Mouse (Mus musculus): ENCODE results near the gene Mcrip2.

Mcrip2 gene

GRCm38 (mm10) chr17:25834595-25835222 lies 33.9 kb downstream of the Mcrip2 start:
- DNase-seq (ENCODE audit: low spot score) = no peak

- DNase-seq (ENCODE audit: low spot score) = no peak
These were observed 34.5 kb downstream of the Mcrip2 start for GRCm38 (mm10) chr17:25833961-25834594.

GRCm38 (mm10) chr17:25833291-25833663 lies 35.3 kb downstream of the Mcrip2 start, which contains the start of gene Stub1:
Stub1 (minus strand) TSS chr17:25833404.
- DNase-seq (ENCODE audit: low spot score) = peak; percentile 89

- DNase-seq (ENCODE audit: low spot score) = peak; percentile 99
These were observed 35.9 kb downstream of the Mcrip2 start for GRCm38 (mm10) chr17:25832436-25833290.

- peak; percentile 48 for DNase-seq (ENCODE audit: low spot score)
These were observed 36.9 kb downstream of the Mcrip2 start for GRCm38 (mm10) chr17:25831451-25832281.

- no peak for DNase-seq (ENCODE audit: low spot score)
These were observed 37.6 kb downstream of the Mcrip2 start for GRCm38 (mm10) chr17:25830806-25831431.

- no peak for DNase-seq (ENCODE audit: low spot score)
These were observed 38.3 kb downstream of the Mcrip2 start for GRCm38 (mm10) chr17:25830200-25830753.

GRCm38 (mm10) chr17:25829558-25830017 lies 39.0 kb downstream of the Mcrip2 start:
- no peak for DNase-seq (ENCODE audit: low spot score)

GRCm38 (mm10) chr17:25828712-25829557 lies 39.6 kb downstream of the Mcrip2 start, which contains the start of gene Jmjd8:
Jmjd8 (plus strand) TSS chr17:25828867.
- peak; percentile 76 for DNase-seq (ENCODE audit: low spot score)

GRCm38 (mm10) chr17:25828223-25828594 lies 40.4 kb downstream of the Mcrip2 start:
- DNase-seq (ENCODE audit: low spot score) = no peak

GRCm38 (mm10) chr17:25827546-25828222 lies 40.9 kb downstream of the Mcrip2 start:
- no peak for DNase-seq (ENCODE audit: low spot score)

GRCm38 (mm10) chr17:25827011-25827410 lies 41.6 kb downstream of the Mcrip2 start:
- DNase-seq (ENCODE audit: low spot score) = no peak

- DNase-seq (ENCODE audit: low spot score) = no peak
These were observed 42.5 kb downstream of the Mcrip2 start for GRCm38 (mm10) chr17:25825984-25826570.

- DNase-seq (ENCODE audit: low spot score) = no peak
These were observed 43.3 kb downstream of the Mcrip2 start for GRCm38 (mm10) chr17:25825311-25825710.

GRCm38 (mm10) chr17:25824362-25825142 lies 44.0 kb downstream of the Mcrip2 start:
- no peak for DNase-seq (ENCODE audit: low spot score)

- peak; percentile 64 for DNase-seq (ENCODE audit: low spot score)
These were observed 45.1 kb downstream of the Mcrip2 start, which contains the start of gene Wdr24 for GRCm38 (mm10) chr17:25823452-25823851. Wdr24 (plus strand) TSS chr17:25823627.

GRCm38 (mm10) chr17:25818851-25819780 lies 49.4 kb downstream of the Mcrip2 start:
- no peak for DNase-seq (ENCODE audit: low spot score)

Measured in ovary, postnatal 36 days (tissue).